Mouse (Mus musculus) forebrain, embryonic 10.5 days (tissue): Measurements from ENCODE around the gene Hmox1. TPM values are rescaled to one million over a fixed set of nuclear protein-coding genes. Genes with fewer than 3 reads are reported as not detected.

Experiments
- DNase-seq: peaks from one replicate; pipeline ENCODE4 v3.0.0-alpha.2; 2017; ENCODE audit warnings: low spot score; ENCODE audit errors: extremely low spot score
- H3K27ac ChIP-seq: fragments of 300-500 bp; sonication (generic); 2 replicates; pipeline ENCODE4 v1.5.1; 2016; ENCODE audit warnings: mild to moderate bottlenecking
- H3K27me3 ChIP-seq: fragments of 300-500 bp; sonication (generic); 2 replicates; pipeline ENCODE4 v1.6.1; 2016; ENCODE audit warnings: mild to moderate bottlenecking; ENCODE audit not compliant: poor library complexity, severe bottlenecking
- H3K36me3 ChIP-seq: fragments of 300-500 bp; sonication (generic); replicated peaks from 2 replicates; pipeline ENCODE4 v1.6.1; 2016; ENCODE audit warnings: mild to moderate bottlenecking, moderate library complexity
- H3K4me1 ChIP-seq: fragments of 300-500 bp; sonication (generic); 2 replicates; pipeline ENCODE4 v1.6.1; 2016
- H3K4me3 ChIP-seq: fragments of 300-500 bp; sonication (generic); 2 replicates; pipeline ENCODE4 v1.5.1; 2016; ENCODE audit warnings: mild to moderate bottlenecking, moderate library complexity
- H3K9me3 ChIP-seq: fragments of 300-500 bp; sonication (generic); 2 replicates; pipeline ENCODE4 v1.6.1; 2016; ENCODE audit warnings: mild to moderate bottlenecking, moderate library complexity
- WGBS: fragments of 180-500 bp; shearing (Covaris S2); methylation state at CpG from one replicate; pipeline ENCODE4 v1.1.7; 2016; 5-methylcytosine and 5-hydroxymethylcytosine counted together
- polyA plus RNA-seq: library from polyadenylated mRNA; unstranded; fragments of >200 nt; fragmentation: Nextera tagmentation; extraction: Ambion mirVana; gene quantifications from 2 replicates; pipeline ENCODE4 v1.2.1, GENCODE M21; 2016

Hmox1 gene
- polyA plus RNA-seq, 1 experiment from 2014 or later, result 19.7 TPM

DNA sequence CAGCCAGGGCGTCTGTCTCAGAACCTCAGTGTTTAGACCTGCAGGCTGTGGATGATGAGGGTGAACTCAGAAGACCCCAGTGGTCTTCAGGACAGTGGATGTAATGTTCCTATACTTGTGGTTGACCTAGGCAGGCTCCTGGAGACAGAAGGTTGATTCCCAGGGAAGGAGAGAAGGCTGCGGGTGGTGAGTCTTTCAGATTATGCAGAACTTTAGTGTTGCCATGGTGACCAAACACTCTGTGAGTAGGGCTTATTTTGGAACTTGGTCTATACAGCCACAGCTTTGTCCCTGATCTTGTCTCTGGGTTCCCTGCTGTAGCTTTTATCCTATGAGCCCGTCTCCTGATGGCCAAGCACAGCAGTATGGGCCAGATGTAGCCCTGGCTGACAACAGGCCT, 44.1 kb downstream of the Hmox1 start:
- 67% methylated on average over 3 of the region's 3 CpGs for WGBS
- peaks cover 6% of the 10 kb centered on the region; the same call in 1 of the 2 replicates for H3K4me1 ChIP-seq
- H3K4me3 ChIP-seq, result no peak overlapping the region
- no peak overlapping the region for H3K27ac ChIP-seq
- H3K9me3 ChIP-seq, result no peaks in the 10 kb centered on the region
- H3K36me3 ChIP-seq, result peaks cover 12% of the 10 kb centered on the region; the same call in 1 of the 2 replicates
- H3K27me3 ChIP-seq, result no peaks in the 10 kb centered on the region
- no peak for DNase-seq

Other genes with a start within 250 kb of the Hmox1 start
- not detected in 2 replicates for gene Isx, start 220.4 kb upstream of the Hmox1 start, polyA plus RNA-seq
- gene Hmgxb4, start 100.3 kb upstream of the Hmox1 start, polyA plus RNA-seq, result 49.5 and 51.2 TPM in 2 replicates
- gene Tom1, start 59.9 kb upstream of the Hmox1 start, polyA plus RNA-seq, result 28.9 and 30.0 TPM in 2 replicates
- gene Mcm5, start 15.9 kb downstream of the Hmox1 start, polyA plus RNA-seq, result 360 and 365 TPM in 2 replicates
- 0.11 and 0.28 TPM in 2 replicates for gene Rasd2, start 120.3 kb downstream of the Hmox1 start, polyA plus RNA-seq